Mouse (Mus musculus): ENCODE data around the gene Olfr523.

Olfr523 gene

DNA sequence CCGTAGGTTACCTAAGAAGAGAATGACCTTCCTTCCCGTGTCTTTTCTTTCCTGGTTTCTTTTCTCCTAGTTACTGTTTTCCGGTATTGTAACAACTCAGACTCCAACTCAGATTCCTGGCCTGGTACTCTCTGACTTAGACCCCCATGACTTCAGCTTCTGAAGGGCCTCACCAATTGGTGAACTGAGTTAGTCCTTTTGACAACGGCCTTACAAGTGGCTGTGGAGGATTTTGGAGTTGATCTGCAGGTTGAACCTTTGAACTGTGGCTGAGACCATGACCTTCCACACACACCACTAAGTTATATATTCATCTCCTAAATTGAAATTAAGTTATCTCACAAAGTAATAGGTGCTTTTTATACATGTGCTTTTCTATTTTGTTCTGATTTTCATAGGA lies 11.2 kb downstream of the Olfr523 start:
- DNase-seq, result no peak

DNA sequence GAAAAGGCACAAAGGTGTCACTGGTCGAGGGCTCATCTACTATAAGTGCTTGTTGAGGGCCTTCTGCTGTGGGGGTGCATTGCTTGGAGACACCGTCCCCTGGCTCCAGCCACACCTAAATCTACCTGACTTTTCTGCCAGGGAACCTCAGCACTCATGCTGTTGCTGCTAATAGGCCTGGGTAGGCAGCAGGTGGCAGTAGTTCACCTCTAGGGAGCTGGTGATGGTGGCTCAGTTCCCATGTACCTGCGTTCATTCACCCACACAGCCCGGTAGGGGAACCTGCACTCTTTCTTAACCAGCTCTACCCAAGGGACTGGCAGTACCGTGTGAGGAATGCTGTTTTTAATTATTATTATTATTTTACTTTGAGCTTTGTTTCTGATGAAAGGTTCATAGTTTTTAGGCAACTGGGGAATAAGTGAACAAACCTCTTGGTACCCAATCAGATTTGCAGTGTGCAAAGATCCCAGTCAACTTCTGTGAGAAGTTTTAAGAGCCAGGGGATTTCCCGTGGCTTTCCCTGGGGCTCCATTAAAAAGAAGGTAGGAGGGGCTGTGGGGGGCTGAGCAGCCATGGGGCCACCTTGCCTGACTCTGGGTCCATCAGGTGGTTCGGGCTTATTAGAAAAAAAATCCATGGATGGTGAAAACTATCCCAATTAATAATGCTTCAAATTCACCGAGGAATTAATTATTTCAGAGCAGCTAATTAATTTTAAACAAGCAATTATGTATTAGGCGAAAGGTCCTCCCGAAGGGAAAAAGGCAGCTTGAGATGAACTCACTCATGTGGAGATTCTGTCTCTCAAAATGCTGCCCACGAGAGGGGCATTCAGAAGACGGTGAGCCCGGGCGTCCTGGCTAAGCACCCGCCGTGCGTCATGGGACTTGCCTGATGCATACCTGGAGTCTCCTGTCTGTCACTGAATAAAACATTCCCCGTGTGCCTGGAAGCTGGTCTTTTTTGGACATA lies 13.9 kb downstream of the Olfr523 start:
- no peak for DNase-seq

DNA sequence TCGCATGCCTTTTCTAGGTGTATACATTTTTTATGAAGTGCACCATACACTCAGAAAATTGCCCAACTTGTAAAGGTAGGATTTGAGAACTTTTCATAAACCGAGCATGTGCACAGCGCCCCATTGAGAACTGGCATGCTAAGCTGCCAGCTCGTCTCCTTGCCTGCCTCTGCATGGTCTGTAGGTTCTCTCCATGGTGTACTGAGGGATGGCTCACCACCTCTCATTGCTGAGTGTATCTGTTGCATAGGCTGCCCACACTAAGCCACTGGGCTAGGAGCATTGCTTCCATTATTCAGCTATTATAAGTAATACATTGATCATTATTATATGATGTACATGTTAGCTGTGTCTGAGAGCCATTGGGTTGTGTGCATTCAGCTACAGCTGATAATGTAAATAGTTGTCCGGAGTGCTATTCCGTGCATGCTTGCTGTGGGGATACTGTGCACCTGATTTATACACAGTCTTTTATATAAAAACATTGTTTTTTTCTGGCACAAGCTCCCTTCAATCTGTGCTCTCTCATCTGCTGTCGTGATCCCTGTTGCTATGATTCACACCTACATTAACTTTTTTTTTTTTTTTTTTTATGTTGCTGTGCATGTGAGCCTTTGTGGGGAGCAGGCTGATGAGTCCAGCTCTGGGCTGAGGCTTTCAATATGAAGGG lies 14.8 kb downstream of the Olfr523 start:
- DNase-seq, result no peak

DNA sequence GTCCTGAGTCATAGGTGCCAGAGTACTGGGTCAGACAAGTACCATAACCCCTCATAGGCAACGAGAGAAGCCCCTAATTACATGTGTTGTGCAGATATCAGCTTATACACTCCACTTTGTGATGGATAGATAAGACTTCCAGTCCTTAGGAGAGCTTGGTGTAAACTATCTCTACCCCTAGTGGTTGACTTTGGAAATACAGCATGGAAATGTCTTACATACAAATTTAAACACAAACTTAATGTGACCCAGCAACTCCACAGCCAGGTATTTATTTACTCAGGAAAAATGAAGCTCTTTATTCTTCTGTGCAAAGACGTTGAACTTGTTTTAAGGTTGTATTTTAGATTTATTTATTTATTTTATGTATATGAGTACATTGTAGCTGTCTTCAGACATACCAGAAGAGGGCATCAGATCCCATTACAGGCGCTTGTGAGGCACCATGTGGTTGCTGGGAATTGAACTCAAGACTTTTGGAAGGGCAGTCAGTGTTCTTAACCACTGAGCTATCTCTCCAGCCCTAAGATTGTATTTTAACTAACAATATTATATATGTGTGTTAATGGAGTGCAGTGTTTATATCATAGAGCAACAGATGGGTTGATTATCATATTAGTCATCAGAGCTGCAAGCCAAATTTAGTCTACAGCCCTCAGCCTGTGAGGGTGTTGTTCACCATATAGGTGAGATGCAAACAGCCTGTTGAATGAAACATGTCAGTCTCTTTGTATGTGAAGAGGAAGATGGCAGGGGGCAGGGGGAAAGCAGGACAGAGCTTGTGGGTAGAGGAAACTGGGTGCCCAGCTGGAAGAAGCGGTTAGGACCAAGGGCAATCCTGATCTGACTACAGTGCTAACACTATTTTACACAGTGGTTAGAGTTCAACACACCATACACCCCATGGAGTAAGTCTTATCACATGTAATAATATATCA lies 15.6 kb downstream of the Olfr523 start:
- no peak for DNase-seq

DNA sequence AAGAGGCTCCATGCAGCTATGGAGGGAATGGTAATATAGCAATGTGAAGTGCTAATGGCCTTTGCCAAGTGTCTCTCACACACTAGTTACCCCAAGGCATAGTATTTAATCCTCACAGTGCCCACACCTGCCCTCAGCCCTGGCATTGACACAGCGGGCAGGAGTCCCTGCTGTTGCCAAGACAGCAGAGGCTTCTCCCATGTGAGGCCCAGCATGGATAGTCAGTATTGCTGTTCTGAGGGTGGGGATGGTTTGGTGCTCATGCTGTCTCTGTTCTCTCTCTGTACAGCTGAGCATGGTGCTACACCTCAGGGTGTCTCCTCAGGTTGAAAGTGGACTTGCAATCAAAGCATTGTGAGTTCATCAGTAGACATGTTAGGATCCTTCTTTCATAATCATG lies 17.4 kb downstream of the Olfr523 start:
- DNase-seq, result no peak

DNA sequence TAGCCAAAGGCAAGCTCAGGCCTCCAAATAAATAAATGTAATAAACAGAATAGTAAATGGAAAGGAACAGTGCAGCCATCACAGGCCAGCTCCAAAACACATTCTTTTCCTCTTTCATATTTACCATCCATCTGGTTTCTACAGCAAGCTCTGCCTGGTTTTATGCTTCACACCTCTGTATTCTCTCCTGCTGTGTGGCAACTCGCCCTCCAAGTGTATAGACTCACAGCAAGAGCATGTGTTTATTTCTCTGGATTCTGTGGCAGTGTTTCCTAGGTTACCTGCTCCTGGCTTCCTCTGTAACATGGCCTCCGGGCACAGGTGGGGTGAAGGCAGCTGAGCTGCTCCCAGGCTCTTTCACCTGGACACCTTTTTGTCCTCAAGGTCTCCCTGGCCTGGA lies 19.4 kb downstream of the Olfr523 start:
- DNase-seq, result no peak

DNA sequence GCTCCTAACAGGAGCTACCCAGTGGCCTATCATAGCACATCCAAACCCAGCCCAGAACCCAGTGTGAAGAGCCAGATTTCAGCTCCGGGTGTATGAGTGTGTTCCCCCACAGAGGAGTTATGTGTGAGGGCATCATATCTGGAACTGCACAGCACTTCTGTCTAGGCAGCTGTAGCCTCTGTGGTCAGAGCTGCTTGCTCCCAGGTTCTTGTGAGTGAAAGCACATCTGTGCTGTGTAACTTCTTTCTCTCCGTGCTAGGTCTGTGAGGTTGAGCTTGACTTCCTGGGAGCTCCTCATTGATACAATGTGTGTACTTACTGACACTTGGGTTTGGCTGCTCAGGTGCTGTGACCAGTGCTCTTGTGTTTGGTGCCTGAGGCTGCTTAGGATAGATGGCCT lies 19.8 kb downstream of the Olfr523 start:
- no peak for DNase-seq

DNA sequence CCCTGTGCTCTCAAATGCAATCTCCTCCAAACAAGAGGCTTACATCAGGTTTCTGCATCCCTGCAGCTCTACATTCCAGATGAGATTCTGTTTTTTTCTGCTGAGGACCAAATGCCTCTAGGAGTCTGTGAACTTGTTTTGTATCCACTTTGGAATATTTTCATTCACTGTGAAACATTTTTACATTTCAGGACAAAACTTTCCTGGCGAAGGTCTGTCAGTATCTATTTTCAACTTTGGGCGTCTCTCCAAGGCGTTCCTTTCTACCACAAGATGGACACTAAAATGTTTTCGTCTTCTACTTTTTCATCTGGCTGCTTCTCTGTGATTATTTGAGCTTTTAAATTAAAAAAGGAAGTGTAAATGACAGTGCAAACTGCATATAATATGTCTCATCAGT lies 21.0 kb downstream of the Olfr523 start:
- no peak for DNase-seq

DNA sequence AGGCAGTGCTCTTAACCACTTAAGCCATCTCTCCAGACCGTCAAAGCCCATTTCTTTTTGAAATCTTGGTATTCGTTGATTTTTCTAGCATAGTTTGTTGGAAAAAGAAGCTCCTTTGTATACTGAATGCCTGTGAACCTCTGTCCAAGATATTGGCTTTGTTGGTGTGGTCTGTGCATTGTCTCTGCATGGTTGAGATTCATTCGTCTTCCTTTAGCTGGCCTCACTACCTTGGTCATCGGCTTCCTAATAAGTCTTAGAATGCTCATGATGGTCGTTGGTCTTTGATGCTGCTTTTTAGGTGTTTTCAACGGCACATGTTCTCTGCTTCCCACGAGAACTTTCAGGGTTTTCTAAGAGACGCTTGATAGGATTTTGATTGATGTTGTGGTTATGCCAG lies 23.0 kb downstream of the Olfr523 start:
- no peak for DNase-seq

DNA sequence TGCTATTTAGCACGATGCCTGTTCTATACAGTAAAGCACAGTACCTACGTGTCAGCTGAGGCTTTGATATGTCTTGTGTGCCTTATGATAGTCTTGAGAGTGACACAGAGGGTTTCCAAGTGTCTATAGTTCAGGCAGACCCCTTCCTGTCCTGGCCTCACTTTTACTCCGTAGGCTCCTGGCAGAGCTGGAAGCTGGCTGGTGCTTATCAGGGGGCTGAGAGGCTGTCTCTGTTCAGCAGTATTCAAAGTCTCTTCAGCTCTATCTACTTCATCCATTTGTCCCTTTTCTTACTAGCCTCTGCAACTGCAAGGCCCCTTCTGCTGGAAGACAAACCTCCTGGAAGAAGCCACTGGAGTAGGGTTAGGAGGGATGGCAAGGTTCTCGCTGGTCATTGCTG lies 28.1 kb downstream of the Olfr523 start:
- DNase-seq, result no peak

DNA sequence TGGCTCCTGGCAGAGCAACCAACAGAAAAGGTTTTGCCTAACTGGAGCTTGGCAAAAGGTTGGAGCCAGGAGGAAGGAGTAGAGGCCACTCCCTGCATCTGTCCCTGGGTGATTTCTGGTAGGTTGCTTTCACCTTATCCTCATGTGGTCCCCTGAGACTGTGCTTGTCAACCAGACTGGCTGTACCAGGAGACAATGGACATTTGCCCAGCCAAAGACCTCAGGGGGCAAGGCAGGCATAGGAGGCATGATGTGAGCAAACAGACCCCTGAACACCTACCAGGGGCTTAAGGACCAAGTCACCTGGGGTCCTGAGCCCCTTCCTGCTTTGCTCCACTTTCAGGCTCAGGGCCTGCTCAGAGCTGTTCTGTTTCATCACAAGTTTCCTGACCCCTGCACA lies 32.8 kb downstream of the Olfr523 start, which contains the start of gene Olfr524:
Gene Olfr524 (minus strand): TSS at position 101 of the 400 bp plus-strand sequence.
- DNase-seq, result no peak

DNA sequence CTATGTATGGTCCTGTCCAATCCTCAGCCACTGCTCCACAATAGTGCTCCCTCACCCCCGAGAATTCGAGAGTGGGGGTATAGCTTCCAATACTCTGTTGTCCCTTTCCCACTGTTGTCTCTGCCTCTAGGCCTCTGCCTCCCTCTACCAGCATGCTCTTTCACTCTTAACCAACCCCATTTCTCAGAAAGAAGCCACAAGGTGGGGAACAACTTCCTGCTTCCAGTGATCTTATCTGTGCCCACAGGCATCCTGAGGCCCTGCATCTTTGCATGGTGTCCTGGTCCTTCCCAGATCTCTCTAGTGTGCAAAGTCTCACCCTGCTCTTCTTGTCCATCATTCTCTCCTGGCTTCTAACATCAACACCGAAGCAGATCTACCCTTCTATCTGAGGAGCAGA lies 33.9 kb downstream of the Olfr523 start:
- no peak for DNase-seq

DNA sequence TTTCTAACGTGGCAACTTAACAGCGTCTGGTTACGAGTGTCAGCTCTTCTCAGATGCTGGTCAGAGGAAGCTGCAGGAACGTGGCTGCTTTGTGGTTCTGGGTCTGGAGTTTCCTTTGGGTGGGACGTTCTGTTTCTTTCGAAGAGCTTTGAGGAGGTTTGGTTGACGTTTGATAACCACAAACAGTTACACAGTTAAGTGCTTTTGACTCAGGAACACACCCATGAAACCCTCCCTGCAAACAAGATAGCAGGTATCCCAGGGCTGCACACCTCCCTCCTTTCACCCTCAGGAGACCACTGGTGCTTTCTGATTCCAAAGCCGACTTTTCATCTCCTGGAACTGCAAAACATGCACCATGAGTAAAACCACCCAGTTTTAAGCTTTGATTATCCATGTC lies 35.1 kb downstream of the Olfr523 start:
- DNase-seq, result no peak

DNA sequence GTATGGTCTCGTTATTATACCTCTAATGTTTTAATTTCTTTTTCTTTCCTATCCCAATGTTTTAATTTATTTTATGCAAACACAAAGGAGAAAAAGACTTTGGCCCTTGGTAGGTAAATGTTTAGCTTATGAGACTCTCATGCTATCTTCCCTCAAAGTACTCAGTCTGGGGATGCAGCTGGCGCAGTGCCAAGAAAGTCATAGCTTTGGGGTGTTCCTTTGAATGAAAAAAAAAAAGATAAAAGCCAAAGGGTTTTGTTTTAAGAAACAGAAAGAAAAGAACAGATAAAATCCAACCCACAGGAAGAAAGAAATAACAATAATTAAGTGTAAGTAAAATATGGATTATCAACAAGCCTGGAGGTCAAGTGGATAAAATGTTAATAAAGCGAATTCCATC lies 35.7 kb downstream of the Olfr523 start:
- DNase-seq, result no peak

DNA sequence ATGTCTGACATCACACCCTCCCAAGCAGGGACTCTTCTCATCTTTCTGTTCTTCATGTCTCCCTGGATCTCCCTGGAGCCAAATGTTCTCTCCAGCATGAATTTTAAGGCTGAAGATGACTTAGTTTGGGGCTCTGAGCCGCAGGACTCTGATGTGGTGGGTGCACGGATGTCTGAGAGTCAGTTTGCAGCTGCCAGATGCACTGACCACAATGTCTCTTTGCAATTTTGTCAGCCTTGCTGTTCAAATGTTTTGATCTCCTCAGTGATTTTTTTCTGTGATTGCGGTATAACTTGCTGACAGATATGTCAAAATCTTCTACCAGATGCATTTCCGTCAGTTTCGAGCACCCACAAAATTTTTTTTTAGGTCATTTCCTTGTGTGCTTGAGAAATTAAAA lies 40.8 kb downstream of the Olfr523 start:
- DNase-seq, result no peak

DNA sequence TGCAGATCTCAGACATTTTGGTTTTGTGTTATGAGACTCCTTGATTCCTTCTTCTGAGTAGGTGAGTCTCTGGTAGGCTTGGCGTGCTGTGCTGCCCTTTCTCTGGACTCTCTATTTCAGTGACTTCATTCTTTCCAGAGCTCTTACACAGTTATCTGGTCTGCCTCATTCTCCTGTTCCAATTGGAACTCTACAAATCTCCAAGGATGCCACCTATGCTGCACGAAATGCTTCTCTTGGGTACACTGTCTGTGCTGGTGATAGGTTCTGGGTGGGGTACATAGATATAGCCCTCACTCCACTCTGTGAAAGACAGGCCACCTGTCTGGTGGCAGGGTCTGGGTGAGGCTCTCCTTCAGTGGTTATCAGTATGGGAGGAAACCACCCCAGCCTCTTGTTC lies 45.0 kb downstream of the Olfr523 start, which contains the start of gene Cd163l1:
Gene Cd163l1 (plus strand): TSS at position 301 of the 400 bp plus-strand sequence.
- DNase-seq, result no peak

DNA sequence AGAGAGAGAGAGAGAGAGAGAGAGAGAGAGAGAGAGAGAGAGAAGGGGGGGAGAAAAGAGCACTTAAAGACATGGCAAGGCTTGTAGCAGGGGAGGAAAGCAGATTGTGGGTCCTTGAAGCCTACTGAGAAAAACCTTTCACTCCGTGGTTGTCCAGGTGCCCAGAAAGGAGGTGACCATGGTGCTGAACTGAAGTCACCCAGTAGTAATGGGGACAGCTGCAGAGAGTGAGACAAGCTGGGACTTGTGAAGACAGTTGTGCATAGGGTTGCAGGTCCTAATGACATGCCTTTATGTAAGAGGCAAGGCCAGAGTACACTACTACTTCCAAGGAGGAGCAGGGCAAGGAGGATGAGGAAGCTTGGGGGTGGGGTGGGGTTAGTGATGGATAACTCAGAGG lies 46.3 kb downstream of the Olfr523 start:
- no peak for DNase-seq

DNA sequence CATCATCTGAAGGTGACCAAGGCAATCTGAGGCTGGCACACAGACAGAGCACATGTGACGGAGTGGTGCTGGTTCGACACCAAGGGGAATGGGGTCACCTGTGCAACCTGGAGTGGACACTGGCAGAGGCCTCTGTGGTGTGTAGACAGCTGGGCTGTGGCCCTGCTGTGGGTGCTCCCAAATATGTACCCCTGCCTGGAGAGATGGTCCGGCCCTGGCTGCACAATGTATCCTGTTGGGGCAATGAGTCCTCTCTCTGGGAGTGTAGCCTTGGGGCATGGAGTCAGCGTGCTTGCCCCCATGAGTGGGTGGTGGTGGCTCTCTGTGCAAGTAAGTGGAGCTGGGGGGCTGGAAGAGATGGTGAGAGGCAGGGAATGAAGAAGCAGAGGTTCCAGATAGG lies 47.4 kb downstream of the Olfr523 start:
- no peak for DNase-seq

DNA sequence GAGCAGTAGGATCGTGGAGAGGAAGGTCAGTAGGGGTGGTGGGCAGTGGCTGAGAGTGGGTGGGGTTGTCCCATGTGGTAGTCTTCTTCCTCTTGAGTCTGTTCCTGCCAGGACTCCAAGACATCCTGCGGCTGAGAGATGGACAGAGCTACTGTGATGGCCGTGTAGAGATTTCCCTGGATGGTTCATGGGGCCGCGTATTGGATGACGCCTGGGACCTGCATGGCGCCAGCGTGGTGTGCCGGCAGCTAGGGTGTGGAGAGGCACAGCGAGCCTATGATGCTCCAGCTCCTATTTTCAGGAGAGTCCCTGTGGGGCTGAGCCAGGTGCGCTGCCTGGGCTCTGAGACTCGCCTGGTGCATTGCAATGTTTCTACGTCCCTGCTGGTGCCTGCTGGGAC lies 51.2 kb downstream of the Olfr523 start:
- no peak for DNase-seq
